Mouse (Mus musculus) MEL (cell line): ENCODE data around the gene Tle4.

ENCODE experiments used
- CTCF ChIP-seq, 3 experiments: IDR thresholded peaks in 2 of 3; conservative IDR thresholded peaks in 1 of 3; 2 replicates each; pipeline ENCODE4 v1.5.1; 2011 to 2012; ENCODE audit warnings: low read length in 3 of 3, low read depth in 2 of 3, mild to moderate bottlenecking in 2 of 3, improper control_type of control experiment in 1 of 3, inconsistent platforms in 1 of 3, mixed read lengths in 1 of 3, moderate library complexity in 1 of 3; ENCODE audit not compliant: control insufficient read depth in 1 of 3, insufficient read depth in 1 of 3, poor library complexity in 1 of 3, severe bottlenecking in 1 of 3
- GATA1 ChIP-seq: IDR thresholded peaks from 2 replicates; pipeline ENCODE4 v1.6.1; 2011; ENCODE audit warnings: low read depth, low read length, improper control_type of control experiment
- JUND ChIP-seq: IDR thresholded peaks from 2 replicates; pipeline ENCODE4 v1.6.1; 2011; ENCODE audit warnings: low read depth, mild to moderate bottlenecking, improper control_type of control experiment, low read length
- MAX ChIP-seq: IDR thresholded peaks from 2 replicates; pipeline ENCODE4 v1.6.1; 2011; ENCODE audit warnings: low read length, improper control_type of control experiment
- POLR2A ChIP-seq, 2 experiments: IDR thresholded peaks; 2 replicates each; pipeline ENCODE4 v1.6.1; 2011 to 2012; ENCODE audit warnings: low read length in 2 of 2, mild to moderate bottlenecking in 2 of 2, control low read depth in 1 of 2, improper control_type of control experiment in 1 of 2, low read depth in 1 of 2, moderate library complexity in 1 of 2; ENCODE audit not compliant: control insufficient read depth in 1 of 2, insufficient read depth in 1 of 2, poor library complexity in 1 of 2
- POLR2AphosphoS2 ChIP-seq: IDR thresholded peaks from 2 replicates; pipeline ENCODE4 v1.6.1; 2011; ENCODE audit warnings: low read length, improper control_type of control experiment
- TAL1 ChIP-seq: IDR thresholded peaks from 2 replicates; pipeline ENCODE4 v1.6.1; 2012; ENCODE audit warnings: mild to moderate bottlenecking, inconsistent platforms, low read length, moderate library complexity, mixed read lengths
- TBP ChIP-seq: IDR thresholded peaks from 2 replicates; pipeline ENCODE4 v1.8.0; 2011; ENCODE audit warnings: low read depth, low read length, improper control_type of control experiment
- TCF12 ChIP-seq: IDR thresholded peaks from 2 replicates; pipeline ENCODE4 v1.6.1; 2014; ENCODE audit warnings: low read depth, mild to moderate bottlenecking, inconsistent platforms, low read length, improper control_type of control experiment, moderate library complexity

GRCm38 (mm10) chr19:14503862-14504261, 94.0 kb downstream of the Tle4 start:
- TF ChIP-seq TCF12 (no peak), POLR2A (IDR thresholded peaks at IDR 0.05; ENCODE audit: control insufficient read depth in 1 of 2, insufficient read depth in 1 of 2, low read depth in 1 of 2, low read length in 2 of 2, poor library complexity in 1 of 2) (no peak), MAX (no peak), GATA1 (no peak), CTCF (IDR thresholded peaks at IDR 0.05 in 2 of 3, conservative IDR thresholded peaks at IDR 0.05 in 1 of 3; ENCODE audit: control insufficient read depth in 1 of 3, insufficient read depth in 1 of 3, low read depth in 2 of 3, low read length in 3 of 3, poor library complexity in 1 of 3, severe bottlenecking in 1 of 3) (no peak), TAL1 (no peak), JUND (no peak), TBP (no peak), POLR2AphosphoS2 (no peak)
